Mouse (Mus musculus): Measurements from ENCODE around the gene Qsox1.

The Qsox1 gene

DNA sequence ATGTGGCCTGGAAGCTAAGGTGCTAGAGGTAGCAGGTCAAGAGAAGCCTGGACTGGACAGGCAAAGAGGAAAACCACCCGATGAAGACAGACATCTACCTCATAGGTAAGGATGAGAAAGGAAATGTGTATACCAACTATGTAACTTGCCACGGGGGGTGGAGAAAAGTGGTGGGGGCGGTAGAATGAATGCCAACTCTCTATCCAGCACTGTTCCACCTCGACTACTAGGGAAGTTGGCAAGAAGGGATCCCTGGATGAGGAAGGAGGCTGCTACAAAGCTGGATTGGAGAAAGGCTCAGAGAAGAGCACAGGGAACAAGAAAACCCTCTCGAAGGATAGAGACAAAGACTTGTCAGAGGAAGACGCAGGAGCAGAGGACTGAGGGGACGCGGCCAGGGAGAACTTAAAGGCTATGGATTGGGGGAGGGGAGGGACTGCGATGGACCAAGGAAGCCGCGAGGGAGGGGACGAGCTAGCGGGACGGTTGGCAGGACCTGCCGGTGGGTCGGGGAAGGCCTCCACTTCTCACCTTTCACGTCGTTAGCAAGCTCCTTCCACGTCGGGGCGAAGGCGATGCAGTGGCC, 601 bp downstream of the Qsox1 start:
- no peak for DNase-seq (ENCODE audit: low read depth, low spot score)
- Histone ChIP-seq H3K27me3 (ENCODE audit: control insufficient read depth, insufficient read depth, low read length, poor library complexity, severe bottlenecking) (no peaks in the 10 kb centered on the region), H3K36me3 (ENCODE audit: control insufficient read depth, insufficient read depth, low read length, poor library complexity, severe bottlenecking) (no peaks in the 10 kb centered on the region)

DNA sequence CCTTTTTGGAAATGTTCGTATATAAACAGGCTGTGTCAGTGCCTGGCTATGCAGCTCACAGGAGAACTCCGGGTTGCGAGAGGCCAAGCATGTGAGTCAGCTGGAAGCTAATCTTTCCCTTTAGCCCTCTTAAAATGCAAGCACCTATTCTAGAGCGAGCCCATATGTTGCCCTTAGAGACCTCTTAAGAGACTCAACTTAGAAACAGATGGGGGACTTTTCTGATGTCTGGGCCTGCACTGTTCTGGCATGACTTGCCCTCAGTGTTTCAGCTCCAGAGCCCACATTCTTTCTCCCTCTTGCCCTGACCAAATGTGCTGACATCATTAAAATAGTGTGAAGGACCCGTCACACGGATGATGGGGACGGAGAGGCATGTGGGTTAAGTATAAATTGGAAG, 2.1 kb downstream of the Qsox1 start:
- H3K27me3 ChIP-seq (ENCODE audit: control insufficient read depth, insufficient read depth, low read length, poor library complexity, severe bottlenecking): no peaks in the 10 kb centered on the region
- no peak for DNase-seq (ENCODE audit: low read depth, low spot score)
- H3K36me3 ChIP-seq (ENCODE audit: control insufficient read depth, insufficient read depth, low read length, poor library complexity, severe bottlenecking): no peaks in the 10 kb centered on the region

DNA sequence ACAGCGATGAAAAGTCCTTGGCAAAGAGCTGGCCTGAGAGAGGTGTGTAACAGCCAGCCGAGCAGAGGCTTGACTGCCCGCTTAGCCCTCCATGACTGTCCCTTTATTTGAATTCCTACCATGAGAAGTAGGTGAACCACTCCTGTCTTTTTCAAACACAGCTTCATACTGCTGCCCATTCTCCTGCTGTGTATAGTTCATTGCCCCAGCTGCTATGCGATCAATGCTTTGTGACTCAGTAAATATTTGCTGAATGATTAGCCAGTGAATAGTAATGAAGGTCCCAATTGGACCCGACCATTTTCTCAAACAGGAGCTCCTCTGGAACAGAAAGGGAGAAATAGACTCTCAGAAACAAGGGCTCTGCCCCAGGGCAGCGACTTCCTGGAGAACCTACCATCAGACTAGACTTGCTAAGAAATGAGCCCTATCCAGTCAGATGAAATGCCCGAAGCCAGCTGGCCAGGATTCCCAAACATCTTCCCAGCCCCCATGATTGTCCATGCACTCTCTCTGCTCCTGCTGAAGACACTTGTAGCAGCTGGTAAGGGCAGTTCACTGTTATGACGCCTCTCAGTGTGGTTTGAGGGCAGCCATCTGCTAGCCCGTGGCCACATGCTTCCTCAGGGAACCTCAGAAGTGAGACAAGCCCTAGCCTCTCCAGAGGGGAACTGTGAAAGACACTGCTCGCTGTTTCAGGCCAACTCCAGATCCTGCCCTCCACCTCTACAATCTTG, 2.8 kb downstream of the Qsox1 start:
- H3K36me3 ChIP-seq (ENCODE audit: control insufficient read depth, insufficient read depth, low read length, poor library complexity, severe bottlenecking): no peaks in the 10 kb centered on the region
- DNase-seq (ENCODE audit: low read depth, low spot score): no peak

DNA sequence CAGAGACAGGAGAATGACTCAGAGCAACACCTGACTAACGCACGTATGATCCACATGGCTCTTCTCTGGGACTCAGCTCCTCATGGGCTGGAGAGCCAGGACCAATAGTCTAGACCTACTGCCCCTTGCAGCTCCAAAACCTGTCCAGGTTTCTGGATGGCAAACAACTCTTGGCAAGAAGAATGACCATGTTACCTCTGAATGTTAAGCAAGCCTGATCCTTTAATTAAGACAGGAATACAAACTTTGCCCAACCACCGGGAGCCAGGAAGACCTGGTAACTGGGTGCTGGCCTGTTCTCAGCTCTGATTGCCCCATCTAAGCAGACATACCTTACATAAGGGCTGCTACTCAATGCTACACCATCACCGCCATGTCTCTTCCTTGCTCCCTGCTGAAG, 4.4 kb downstream of the Qsox1 start:
- no peaks in the 10 kb centered on the region for H3K27me3 ChIP-seq (ENCODE audit: control insufficient read depth, insufficient read depth, low read length, poor library complexity, severe bottlenecking)

More for the DNA sequence above, 2.8 kb downstream of the Qsox1 start:
- H3K27me3 ChIP-seq (ENCODE audit: control insufficient read depth, insufficient read depth, low read length, poor library complexity, severe bottlenecking): no peaks in the 10 kb centered on the region

DNA sequence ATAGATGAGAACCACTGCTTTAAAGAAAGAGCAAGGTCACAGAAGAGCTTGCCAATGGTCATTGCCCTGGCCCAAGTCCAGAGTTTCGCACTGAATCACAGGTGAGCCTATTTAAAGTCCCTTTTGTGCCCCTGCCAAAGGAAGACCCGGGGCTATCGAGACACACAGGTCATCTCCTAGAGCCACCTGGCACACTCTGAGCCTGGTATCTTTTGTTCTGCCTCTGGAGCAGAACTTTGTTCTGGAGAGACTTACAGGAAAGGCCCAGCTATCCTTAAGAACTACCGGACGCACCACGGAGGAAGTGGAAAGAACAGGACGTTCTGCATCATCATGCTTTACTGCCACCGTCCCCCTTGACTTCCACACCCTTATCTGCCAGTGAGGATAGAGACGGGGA, 7.1 kb downstream of the Qsox1 start:
- H3K27me3 ChIP-seq (ENCODE audit: control insufficient read depth, insufficient read depth, low read length, poor library complexity, severe bottlenecking): no peaks in the 10 kb centered on the region
- DNase-seq (ENCODE audit: low read depth, low spot score): no peak
- no peaks in the 10 kb centered on the region for H3K36me3 ChIP-seq (ENCODE audit: control insufficient read depth, insufficient read depth, low read length, poor library complexity, severe bottlenecking)

More for the DNA sequence above, 4.4 kb downstream of the Qsox1 start:
- no peaks in the 10 kb centered on the region for H3K36me3 ChIP-seq (ENCODE audit: control insufficient read depth, insufficient read depth, low read length, poor library complexity, severe bottlenecking)
- DNase-seq (ENCODE audit: low read depth, low spot score): no peak

DNA sequence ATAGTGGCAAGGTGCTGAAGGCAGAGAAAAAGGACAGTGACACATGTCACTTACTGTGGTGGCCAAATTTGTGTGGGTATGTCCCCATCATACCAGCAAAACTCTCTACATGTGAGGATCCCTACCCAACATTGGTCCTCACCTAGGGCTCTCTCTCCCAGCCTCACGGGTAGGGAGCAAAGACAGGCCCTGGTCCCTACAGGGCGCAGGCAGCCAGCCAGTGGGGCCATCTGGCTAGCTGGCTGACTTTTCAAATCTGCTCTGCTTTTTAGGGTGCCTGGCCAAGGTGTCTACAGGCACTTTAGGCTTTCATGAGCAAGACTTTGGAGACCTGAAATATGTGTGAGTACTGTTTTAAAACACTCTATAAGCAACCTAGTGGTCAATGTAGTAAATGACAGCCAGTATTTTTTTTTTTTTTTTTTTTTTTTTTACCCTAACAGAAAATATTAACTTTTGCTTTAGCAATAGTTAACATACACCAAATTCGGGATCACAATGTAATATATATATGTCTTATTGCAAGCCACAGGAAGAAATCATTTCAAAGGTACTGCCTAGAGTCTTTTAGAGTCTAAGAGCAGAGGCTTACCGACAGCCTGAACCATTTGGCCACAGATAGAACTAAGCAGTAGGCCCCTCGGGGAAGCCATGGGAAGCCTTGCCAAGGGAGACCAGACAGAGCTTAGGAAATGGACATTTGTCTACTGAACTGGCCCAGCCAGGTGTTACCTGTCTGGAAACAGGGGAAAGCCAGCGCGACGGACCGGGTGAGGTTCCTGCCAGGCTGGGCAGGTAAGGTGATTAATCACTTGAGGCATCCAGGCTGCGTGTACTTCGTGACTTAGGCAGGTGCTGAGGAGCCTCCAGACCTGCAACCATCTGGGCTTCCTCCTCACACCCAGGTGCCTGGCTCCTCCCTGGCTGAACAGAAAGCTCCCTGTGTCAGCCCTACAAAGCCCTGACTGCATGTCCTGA, 11.4 kb downstream of the Qsox1 start:
- no peaks in the 10 kb centered on the region for H3K36me3 ChIP-seq (ENCODE audit: control insufficient read depth, insufficient read depth, low read length, poor library complexity, severe bottlenecking)
- DNase-seq (ENCODE audit: low read depth, low spot score): no peak

DNA sequence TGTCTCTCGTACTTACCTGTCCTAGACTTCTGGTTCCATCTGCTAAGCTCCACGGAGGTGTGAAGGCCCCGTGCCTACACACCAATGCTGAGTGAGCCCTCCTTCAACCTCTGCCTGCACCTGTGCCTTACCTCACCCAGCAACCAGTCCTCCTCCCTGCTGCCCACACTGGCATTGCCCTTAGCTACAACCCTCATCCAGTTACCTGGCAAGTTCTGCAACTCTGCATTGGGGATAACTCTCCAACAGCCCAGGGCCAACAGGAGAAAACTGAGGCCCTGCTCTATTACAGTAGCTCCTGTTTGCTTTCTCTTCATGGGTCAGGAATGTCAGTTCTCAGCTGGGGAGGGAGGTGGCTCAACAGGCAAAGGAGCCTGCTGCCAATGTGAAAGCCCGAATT, 14.7 kb downstream of the Qsox1 start:
- Histone ChIP-seq H3K27me3 (ENCODE audit: control insufficient read depth, insufficient read depth, low read length, poor library complexity, severe bottlenecking) (no peaks in the 10 kb centered on the region), H3K36me3 (ENCODE audit: control insufficient read depth, insufficient read depth, low read length, poor library complexity, severe bottlenecking) (no peaks in the 10 kb centered on the region)
- DNase-seq (ENCODE audit: low read depth, low spot score): no peak

More for the DNA sequence above, 11.4 kb downstream of the Qsox1 start:
- H3K27me3 ChIP-seq (ENCODE audit: control insufficient read depth, insufficient read depth, low read length, poor library complexity, severe bottlenecking): no peaks in the 10 kb centered on the region

DNA sequence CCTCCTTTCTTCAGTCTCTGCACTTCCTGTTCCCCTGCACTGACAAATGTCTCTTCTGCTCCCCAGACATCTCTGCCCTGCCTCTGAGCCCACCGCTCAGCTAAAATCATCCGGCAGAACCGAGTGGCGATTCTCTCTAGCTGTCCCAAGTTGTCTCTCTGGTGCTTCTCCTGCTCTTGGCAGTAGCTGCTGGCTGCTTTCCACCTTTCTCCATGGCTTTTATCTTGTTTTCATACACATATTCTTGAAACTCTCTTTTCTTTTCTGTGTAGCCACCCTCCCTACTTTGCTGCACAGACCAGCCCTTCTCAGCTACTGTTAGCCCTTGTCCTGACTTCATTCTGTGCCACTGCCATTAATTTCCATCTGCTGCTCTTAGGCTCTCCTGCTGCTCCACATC, 15.3 kb downstream of the Qsox1 start:
- no peaks in the 10 kb centered on the region for H3K27me3 ChIP-seq (ENCODE audit: control insufficient read depth, insufficient read depth, low read length, poor library complexity, severe bottlenecking)
- no peaks in the 10 kb centered on the region for H3K36me3 ChIP-seq (ENCODE audit: control insufficient read depth, insufficient read depth, low read length, poor library complexity, severe bottlenecking)
- no peak for DNase-seq (ENCODE audit: low read depth, low spot score)

DNA sequence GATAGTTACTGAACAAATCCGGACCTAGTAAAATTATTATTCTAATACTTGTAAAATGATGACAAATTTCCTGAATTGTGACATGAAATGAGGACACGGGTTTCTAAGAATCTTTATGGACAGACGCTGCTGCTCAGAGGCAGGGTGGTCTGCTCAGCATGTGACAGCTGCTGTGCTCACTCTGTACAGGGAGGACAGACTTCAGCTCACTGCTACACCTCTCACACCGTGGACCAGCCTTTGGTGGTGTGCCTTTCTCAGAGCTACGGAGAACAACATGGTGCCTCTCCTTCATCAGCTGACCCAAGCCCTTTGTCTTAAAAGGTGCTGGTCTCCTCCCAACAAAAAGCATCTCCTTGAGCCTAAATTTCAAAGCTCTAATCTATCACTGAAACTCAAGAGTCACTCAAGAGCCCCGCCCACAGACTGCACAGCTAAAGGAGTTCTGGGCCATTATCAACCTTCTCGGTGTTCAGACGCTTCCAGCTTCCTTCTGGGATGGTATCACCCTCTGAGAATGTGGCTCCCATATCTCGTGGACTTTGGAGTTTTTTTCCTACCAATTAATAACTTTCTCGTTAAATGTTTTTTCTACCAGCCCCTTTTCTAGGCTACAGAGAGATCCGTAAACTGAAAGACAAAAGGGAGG, 15.8 kb downstream of the Qsox1 start:
- DNase-seq (ENCODE audit: low read depth, low spot score): no peak
- H3K27me3 ChIP-seq (ENCODE audit: control insufficient read depth, insufficient read depth, low read length, poor library complexity, severe bottlenecking): no peaks in the 10 kb centered on the region
- no peaks in the 10 kb centered on the region for H3K36me3 ChIP-seq (ENCODE audit: control insufficient read depth, insufficient read depth, low read length, poor library complexity, severe bottlenecking)

DNA sequence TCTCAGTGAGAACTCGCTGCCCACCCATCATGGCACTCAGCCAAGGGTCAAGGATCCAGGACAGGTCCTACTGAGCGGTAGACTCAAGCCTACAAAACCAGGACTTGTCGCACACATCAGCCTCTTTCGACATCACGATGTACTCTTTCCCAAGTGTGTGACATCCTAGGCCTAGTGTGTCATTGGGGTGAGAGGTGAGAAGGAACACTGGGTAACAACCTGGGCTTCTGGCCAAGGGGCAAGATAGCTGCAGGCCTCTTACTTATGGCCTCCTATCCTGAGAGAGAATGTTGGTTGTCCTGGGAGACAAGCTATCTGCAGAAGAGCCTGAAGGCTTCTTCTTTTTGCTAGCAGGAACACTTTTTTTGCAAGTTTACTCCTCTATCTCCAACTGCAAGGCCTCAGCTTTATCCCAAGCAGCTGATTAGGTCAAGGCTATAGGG, 16.9 kb downstream of the Qsox1 start:
- Histone ChIP-seq H3K36me3 (ENCODE audit: control insufficient read depth, insufficient read depth, low read length, poor library complexity, severe bottlenecking) (no peaks in the 10 kb centered on the region), H3K27me3 (ENCODE audit: control insufficient read depth, insufficient read depth, low read length, poor library complexity, severe bottlenecking) (no peaks in the 10 kb centered on the region)
- DNase-seq (ENCODE audit: low read depth, low spot score): no peak

DNA sequence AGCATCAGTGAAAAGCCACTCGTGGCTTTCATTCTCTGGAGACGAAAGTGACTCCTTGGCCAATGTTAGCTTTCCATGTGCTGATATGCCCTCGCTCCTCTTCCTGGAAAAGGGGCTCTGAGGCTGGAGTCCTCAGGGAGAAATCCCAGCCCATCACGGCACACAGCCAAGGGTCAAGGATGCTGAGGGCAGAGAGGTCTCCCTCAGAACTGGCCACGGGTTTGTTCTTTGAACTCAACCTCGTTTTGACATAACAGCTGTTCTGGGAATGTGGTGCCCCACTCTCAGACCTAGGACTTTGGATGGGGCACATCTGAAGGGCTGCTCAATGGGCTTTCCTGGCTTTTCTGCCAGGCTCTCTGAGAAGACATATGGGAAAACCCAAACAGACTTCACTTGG, 17.8 kb downstream of the Qsox1 start:
- no peak for DNase-seq (ENCODE audit: low read depth, low spot score)
- no peaks in the 10 kb centered on the region for H3K27me3 ChIP-seq (ENCODE audit: control insufficient read depth, insufficient read depth, low read length, poor library complexity, severe bottlenecking)
- no peaks in the 10 kb centered on the region for H3K36me3 ChIP-seq (ENCODE audit: control insufficient read depth, insufficient read depth, low read length, poor library complexity, severe bottlenecking)

DNA sequence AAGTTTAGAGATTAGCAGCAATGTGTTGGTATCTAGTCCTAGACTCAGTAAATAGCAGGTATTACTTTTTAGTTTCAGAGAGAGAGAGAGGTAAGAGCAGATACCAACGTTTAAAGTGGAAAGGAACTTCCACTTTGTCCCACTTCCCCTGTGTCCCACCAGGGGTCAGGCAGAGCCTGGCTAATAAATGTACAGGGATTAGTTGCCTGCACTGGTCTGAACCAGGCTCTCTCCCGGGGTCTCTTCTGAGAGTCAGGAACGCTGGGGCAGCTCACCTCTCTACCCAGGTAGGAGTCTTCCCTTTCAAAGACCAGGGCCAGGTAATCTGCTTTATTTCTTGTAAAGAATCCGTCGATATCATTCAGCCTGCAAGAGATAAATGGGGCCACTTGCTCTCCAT, 20.8 kb downstream of the Qsox1 start:
- no peaks in the 10 kb centered on the region for H3K27me3 ChIP-seq (ENCODE audit: control insufficient read depth, insufficient read depth, low read length, poor library complexity, severe bottlenecking)
- no peaks in the 10 kb centered on the region; the same call in 1 of the 2 replicates for H3K36me3 ChIP-seq (ENCODE audit: control insufficient read depth, insufficient read depth, low read length, poor library complexity, severe bottlenecking)
- DNase-seq (ENCODE audit: low read depth, low spot score): no peak

DNA sequence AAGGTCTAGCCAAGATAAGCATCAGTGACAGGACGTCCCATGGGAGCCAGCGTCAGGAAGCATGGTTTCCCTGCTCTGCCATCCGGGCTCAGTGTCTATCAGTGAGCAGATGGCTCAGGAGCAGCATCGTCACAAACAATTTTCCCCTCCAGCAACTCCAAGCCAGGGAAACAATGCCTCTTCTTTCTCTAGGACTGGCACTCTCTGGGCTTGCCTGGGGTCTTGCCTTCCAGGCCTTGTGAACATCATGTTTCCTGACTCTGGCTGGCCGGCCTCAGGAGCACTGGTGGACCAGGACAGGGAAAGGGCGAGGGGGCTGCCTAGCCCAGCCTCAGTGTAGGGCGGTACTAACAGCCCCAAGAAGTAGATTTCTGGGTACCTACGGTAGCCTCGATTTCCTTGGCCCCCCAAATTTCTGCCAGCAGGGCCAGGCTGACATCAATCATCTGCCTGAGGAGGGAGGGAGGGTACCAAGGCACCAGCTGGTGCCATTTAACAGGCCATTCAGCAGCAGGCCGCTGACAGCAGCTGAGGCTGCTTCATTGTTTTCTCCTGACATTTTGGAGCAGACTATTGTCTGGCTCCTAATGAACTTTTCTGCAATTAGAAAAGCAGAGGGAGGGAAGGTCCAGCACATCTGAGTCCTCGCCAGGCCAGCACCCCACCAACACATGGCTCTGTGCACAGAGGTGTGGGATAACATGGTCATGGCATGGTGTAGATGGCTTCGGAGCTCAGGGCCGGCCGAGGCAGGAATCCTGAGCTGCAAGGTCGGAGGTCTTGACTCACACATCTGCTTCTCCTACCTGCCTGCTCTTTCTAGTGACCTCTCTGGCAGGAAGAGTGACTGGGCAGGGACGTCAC, 22.3 kb downstream of the Qsox1 start:
- no peak for DNase-seq (ENCODE audit: low read depth, low spot score)
- Histone ChIP-seq H3K36me3 (ENCODE audit: control insufficient read depth, insufficient read depth, low read length, poor library complexity, severe bottlenecking) (no peaks in the 10 kb centered on the region; the same call in 1 of the 2 replicates), H3K27me3 (ENCODE audit: control insufficient read depth, insufficient read depth, low read length, poor library complexity, severe bottlenecking) (no peaks in the 10 kb centered on the region)

DNA sequence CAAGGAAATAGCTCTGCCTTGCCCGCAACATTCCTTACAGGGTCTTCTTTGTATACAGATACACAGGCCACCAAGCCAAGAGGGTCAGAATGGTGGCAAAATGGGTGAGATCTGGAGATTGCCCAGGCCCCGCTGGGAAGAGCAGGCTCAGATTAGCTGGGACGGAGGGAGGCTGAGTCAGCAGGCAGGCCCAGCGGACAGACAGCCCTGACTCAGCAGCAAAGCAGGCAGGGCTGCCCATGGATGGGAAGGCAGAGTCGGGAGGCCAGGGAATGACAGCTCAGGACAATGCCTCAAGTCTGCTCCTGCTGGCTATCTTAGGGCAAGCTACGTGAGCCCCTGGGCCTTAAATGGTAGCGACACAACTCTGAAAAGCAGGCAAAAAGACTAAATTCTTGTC, 26.8 kb downstream of the Qsox1 start:
- Histone ChIP-seq H3K27me3 (ENCODE audit: control insufficient read depth, insufficient read depth, low read length, poor library complexity, severe bottlenecking) (no peaks in the 10 kb centered on the region), H3K36me3 (ENCODE audit: control insufficient read depth, insufficient read depth, low read length, poor library complexity, severe bottlenecking) (no peaks in the 10 kb centered on the region; the same call in 1 of the 2 replicates)
- DNase-seq (ENCODE audit: low read depth, low spot score): no peak

Data from splenic B cell, adult 2 months (primary cell).